Mouse (Mus musculus) midbrain, postnatal 0 days (tissue): Measurements from ENCODE around the gene Oprd1. TPM values are rescaled to one million over a fixed set of nuclear protein-coding genes. Genes with fewer than 3 reads are reported as not detected.

ENCODE experiments used
- ATAC-seq: fragments of 200-750 bp; cut with Nextera tagmentation; 2 replicates; pipeline ENCODE4 v1.8.0; 2017; ENCODE audit warnings: moderate number of reproducible peaks, mild to moderate bottlenecking, moderate TSS enrichment, moderate library complexity; ENCODE audit not compliant: low FRiP score
- DNase-seq: peaks from one replicate; pipeline ENCODE4 v3.0.0-alpha.2; 2015; ENCODE audit warnings: low spot score
- H3K27ac ChIP-seq: fragments of 300-500 bp; sonication (generic); 2 replicates; pipeline ENCODE4 v1.5.1; 2014; ENCODE audit warnings: low read depth, mild to moderate bottlenecking, low read length, mixed read lengths
- H3K27me3 ChIP-seq: fragments of 300-500 bp; sonication (generic); 2 replicates; pipeline ENCODE4 v1.6.1; 2014; ENCODE audit warnings: low read length, control low read depth, mixed read lengths; ENCODE audit not compliant: insufficient read depth
- H3K36me3 ChIP-seq: fragments of 300-500 bp; sonication (generic); 2 replicates; pipeline ENCODE4 v1.6.1; 2014; ENCODE audit warnings: low read length, control low read depth, mixed read lengths; ENCODE audit not compliant: insufficient read depth
- H3K4me1 ChIP-seq: fragments of 300-500 bp; sonication (generic); 2 replicates; pipeline ENCODE4 v1.6.1; 2014; ENCODE audit warnings: mild to moderate bottlenecking, control low read depth, antibody characterized with exemption, low read length, mixed read lengths; ENCODE audit not compliant: insufficient read depth
- H3K4me2 ChIP-seq: fragments of 300-500 bp; sonication (generic); 2 replicates; pipeline ENCODE4 v1.6.1; 2014; ENCODE audit warnings: low read depth, mild to moderate bottlenecking, low read length, mixed read lengths; ENCODE audit not compliant: poor library complexity, severe bottlenecking
- H3K4me3 ChIP-seq: fragments of 300-500 bp; sonication (generic); 2 replicates; pipeline ENCODE4 v1.5.1; 2014; ENCODE audit warnings: low read depth, mild to moderate bottlenecking, low read length, moderate library complexity
- H3K9ac ChIP-seq: fragments of 300-500 bp; sonication (generic); replicated peaks from 2 replicates; pipeline ENCODE4 v1.6.1; 2014; ENCODE audit warnings: mild to moderate bottlenecking, low read length, moderate library complexity, mixed read lengths; ENCODE audit not compliant: poor library complexity, severe bottlenecking
- H3K9me3 ChIP-seq: fragments of 300-500 bp; sonication (generic); 2 replicates; pipeline ENCODE4 v1.6.1; 2016; ENCODE audit warnings: low read length, control low read depth
- CTCF ChIP-seq: IDR thresholded peaks from 2 replicates; pipeline ENCODE4 v1.5.1; 2016; ENCODE audit warnings: antibody characterized with exemption, mild to moderate bottlenecking
- WGBS: fragments of 180-500 bp; shearing (Covaris S2); extraction: QIAGEN DNeasy Blood & Tissue Kit; methylation state at CpG from one replicate; pipeline ENCODE4 v1.1.7; 2014; 5-methylcytosine and 5-hydroxymethylcytosine counted together
- polyA plus RNA-seq: library from polyadenylated mRNA; unstranded; fragments of >200 nt; fragmentation: Nextera tagmentation; extraction: Ambion mirVana; gene quantifications from 2 replicates; pipeline ENCODE4 v1.2.1, GENCODE M21; 2015
- total RNA-seq: library from RNA; depleted of rRNA; stranded (reverse); fragments of >200 nt; gene quantifications from 2 replicates; pipeline ENCODE4 v1.2.3, GENCODE M21; 2014

The Oprd1 gene
- total and polyA plus RNA-seq, 2 experiments from 2014 or later, result 0.65 to 2.6 TPM

DNA sequence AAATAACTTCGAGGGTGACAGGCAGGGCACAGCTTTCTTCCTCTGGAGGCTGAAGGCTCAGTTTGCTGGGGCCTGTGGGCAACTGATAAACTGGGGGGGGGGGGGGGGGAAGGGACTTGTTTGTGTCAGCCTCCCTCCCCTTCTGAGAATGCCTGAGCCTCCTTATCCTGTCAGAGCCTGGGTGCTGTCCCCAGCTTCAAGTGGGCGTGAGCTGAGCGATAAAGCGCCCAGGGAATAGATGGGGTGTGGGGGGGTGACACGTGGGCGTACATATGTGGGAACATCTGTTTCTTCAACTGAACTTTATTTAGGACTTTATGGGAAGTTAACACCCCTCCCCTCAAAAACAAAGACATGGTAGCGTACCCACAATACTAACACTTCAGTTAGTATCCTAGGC, 66.8 kb downstream of the Oprd1 start:
- Histone ChIP-seq H3K9me3 (no peaks in the 10 kb centered on the region), H3K4me3 (no peak overlapping the region), H3K9ac (no peak overlapping the region), H3K27me3 (no peaks in the 10 kb centered on the region), H3K36me3 (no peaks in the 10 kb centered on the region), H3K4me2 (no peak overlapping the region), H3K27ac (no peak overlapping the region), H3K4me1 (0 out of 2 replicates have a peak, but pooled peaks cover 2% of the 10 kb centered on the region)
- no peak for TF ChIP-seq CTCF
- 72% methylated on average over 7 of the region's 7 CpGs for WGBS
- DNase-seq (no peak), ATAC-seq (no peak)

DNA sequence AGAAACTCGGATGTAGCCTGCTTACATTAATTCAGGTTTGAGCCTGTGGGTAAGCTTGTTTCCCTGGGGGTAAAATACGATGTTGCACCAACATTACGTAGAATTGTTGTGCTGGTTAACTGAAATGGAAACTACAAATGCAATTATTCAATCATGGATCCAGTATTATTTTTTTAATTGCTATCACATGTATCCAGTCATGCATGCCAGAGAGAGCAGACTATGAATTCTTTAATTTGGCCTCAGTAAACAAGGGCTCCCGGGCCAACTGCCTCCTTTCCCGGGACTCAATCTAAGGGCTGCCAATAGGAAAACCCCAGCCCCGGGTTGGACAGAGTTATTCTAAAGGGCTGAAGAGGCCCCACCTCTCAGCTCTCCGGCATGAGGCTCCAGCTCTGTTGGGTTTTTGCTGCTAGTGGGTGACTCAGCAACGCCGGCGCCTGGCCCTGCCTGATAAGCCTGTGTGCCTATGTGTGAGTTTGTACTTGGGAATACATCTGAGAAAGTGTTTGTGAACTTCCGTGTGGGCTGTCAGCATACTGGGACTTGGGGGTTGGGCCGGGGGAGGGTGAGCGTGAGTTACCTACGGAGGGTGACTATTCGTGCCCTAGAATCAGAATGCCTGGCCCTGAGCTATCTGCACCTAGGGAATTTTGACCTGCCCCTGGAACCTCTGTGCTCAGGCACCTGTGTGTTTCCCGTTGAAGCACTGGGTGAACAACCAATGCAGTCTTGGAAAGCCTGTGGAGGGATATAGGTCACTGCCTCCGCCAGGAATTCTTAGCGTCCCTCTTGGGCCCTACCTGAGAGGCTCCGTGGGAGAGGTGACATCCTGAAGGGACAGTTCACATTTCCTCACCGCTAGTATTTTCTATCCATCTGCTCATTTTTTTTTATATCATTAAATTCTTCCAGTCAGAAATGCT, 67.5 kb downstream of the Oprd1 start:
- Histone ChIP-seq H3K4me2 (no peak overlapping the region), H3K9ac (no peak overlapping the region), H3K9me3 (no peaks in the 10 kb centered on the region), H3K4me3 (no peak overlapping the region), H3K4me1 (0 out of 2 replicates have a peak, but pooled peaks cover 2% of the 10 kb centered on the region), H3K36me3 (no peaks in the 10 kb centered on the region), H3K27ac (no peak overlapping the region), H3K27me3 (no peaks in the 10 kb centered on the region)
- 26% methylated on average over 20 of the region's 20 CpGs for WGBS
- TF ChIP-seq CTCF, result no peak
- peak; percentile 5 for DNase-seq
- ATAC-seq, result no peak

DNA sequence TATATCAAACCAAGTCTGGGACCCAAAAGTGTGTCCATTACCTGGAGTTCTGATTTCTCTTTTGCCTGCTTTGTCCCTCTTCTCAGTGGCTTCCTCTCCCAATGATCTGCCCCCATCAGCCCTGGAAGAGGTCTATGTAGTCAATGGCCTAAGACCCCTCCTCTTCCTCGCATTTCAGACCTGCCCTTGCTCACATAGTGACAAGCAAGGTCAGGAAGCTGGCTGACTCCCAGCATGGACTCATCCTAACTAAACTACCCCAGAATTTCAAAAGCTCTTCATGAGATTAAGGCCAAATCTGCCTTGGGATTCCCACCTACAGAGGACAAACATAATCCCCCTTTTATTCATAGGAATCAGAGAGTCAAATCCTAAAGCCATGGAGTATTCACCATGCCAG, 68.5 kb downstream of the Oprd1 start:
- no peak for TF ChIP-seq CTCF
- DNase-seq (no peak), ATAC-seq (no peak)
- Histone ChIP-seq H3K4me1 (0 out of 2 replicates have a peak, but pooled peaks cover 2% of the 10 kb centered on the region), H3K9me3 (no peaks in the 10 kb centered on the region), H3K4me3 (no peak overlapping the region), H3K4me2 (no peak overlapping the region; the same call in 1 of the 2 replicates), H3K27me3 (no peaks in the 10 kb centered on the region), H3K36me3 (no peaks in the 10 kb centered on the region), H3K9ac (no peak overlapping the region), H3K27ac (no peak overlapping the region)
- WGBS, result 27% methylated on average over 1 of the region's 1 CpGs

DNA sequence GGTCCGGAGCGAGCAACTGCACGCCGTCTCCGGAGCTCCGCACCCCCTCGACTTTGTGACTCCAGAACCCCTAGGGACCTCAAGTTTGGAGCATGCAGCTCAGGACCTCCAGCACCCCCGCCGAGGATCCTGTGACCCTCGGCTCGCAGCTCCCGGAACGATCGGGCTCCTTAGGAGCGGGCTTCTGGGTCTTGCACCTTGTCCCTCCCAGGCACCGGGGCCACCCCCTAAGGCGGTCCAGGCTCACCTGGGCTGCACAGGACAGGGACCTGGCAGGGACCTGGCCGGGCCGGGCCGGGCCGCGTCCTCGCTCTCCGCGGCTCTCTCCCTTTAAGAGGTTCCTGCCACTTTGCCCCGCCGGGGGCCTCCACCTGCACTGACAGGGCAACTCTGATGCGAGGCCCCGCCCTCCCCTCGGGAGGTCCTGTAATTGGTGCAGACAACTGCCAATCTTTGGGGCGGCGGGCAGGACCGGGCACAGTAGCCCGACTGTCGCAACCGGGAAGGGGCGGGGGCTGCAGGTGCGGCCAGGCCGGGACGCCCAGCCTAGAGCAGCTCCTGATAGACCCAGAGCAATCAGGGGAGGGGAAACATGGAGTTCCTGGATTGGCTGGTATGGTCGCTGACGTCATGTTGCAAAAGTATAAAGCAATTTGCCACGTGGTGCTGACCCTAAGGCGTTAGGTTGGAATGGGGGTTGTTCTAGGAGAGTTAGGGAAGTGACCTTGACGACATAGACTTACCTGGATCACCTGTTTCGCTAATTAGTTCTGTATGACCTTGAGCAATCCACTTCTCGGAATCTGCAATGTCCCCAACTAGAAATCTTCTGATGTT, 69.1 kb downstream of the Oprd1 start, which contains the start of gene Epb41:
Epb41 (minus strand) TSS at position 389 of the 837 bp plus-strand sequence.
- peak; percentile 84 for DNase-seq
- Histone ChIP-seq H3K27ac (no peak within 1 kb of the TSS), H3K4me2 (peak within 1 kb of the TSS; percentile 100), H3K36me3 (no peaks in the 10 kb centered on the region), H3K9me3 (no peaks in the 10 kb centered on the region), H3K4me3 (peak within 1 kb of the TSS; percentile 62), H3K9ac (peak within 1 kb of the TSS; percentile 54), H3K27me3 (no peaks in the 10 kb centered on the region), H3K4me1 (0 out of 2 replicates have a peak, but pooled peaks cover 2% of the 10 kb centered on the region)
- TF ChIP-seq CTCF, result peak; percentile 19
- WGBS, result under 1% methylated on average over 47 of the region's 47 CpGs
- peak; percentile 84 for ATAC-seq

DNA sequence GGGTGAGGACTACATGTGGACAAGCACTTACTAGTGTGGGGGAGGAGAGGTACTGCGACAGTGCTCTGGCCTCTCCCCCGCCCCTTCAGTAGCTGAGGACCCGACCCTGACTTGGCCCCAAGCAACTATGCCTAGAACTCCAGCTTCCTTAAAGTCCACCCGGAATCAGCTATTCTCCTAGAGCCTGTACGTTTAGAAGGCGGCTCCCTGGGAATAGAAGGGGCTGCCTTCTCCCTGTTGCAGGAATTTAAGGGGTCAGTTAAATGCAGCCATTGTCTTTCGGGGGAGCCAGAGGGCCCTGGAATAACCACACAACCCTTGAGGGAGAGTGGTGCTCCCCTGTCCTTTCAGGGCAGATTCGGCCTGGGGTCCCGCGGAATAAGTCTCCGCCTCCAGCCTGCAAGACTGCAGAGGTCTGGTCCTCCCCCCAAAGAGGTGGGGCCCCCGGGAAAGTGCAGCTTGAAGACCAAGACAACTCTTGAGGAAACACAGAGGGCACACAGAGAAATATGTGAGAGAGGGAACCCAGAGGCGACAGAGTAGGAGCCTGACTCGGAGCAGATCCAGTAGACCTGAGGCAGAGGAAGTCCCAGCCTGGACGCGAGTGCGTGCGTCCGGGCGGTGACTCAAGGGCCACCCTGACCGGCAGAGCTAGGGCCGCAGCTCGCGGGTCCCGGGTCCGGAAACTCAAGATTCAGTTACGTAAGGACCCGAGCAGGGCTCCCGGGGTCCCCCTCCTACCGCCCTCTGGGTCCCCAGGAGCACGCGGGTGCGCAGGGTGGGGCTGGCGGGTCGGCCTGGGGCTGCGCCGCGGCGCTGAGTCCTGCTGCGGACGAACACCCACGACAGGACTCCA, 70.0 kb downstream of the Oprd1 start, which contains the start of gene Gm10300:
Gm10300 (plus strand) TSS at position 621 of the 856 bp plus-strand sequence.
- WGBS, result under 1% methylated on average over 41 of the region's 42 CpGs
- H3K27me3 ChIP-seq, result no peaks in the 10 kb centered on the region
- no peak for TF ChIP-seq CTCF
- H3K9ac ChIP-seq, result peak within 1 kb of the TSS; percentile 54
- peak within 1 kb of the TSS; percentile 62 for H3K4me3 ChIP-seq
- no peak within 1 kb of the TSS for H3K27ac ChIP-seq
- DNase-seq, result no peak
- 0 out of 2 replicates have a peak, but pooled peaks cover 2% of the 10 kb centered on the region for H3K4me1 ChIP-seq
- no peaks in the 10 kb centered on the region for H3K9me3 ChIP-seq
- H3K4me2 ChIP-seq, result peak within 1 kb of the TSS; percentile 100
- no peaks in the 10 kb centered on the region for H3K36me3 ChIP-seq
- 0 out of 2 replicates have a peak, but pooled peaks have one; percentile 9 for ATAC-seq
